Mouse (Mus musculus): ENCODE results near the gene Plekhm2.

Gene Plekhm2

GRCm38 (mm10) chr4:141660884-141661283 is 3.8 kb downstream of the Plekhm2 start:
- DNase-seq (ENCODE audit: low spot score): no peak

GRCm38 (mm10) chr4:141659739-141660138 is 5.0 kb downstream of the Plekhm2 start:
- no peak for DNase-seq (ENCODE audit: low spot score)

GRCm38 (mm10) chr4:141658846-141659484 is 5.7 kb downstream of the Plekhm2 start:
- no peak for DNase-seq (ENCODE audit: low spot score)

GRCm38 (mm10) chr4:141656932-141657331 is 7.8 kb downstream of the Plekhm2 start:
- DNase-seq (ENCODE audit: low spot score): no peak

- DNase-seq (ENCODE audit: low spot score): no peak
Measured at GRCm38 (mm10) chr4:141655908-141656608, 8.6 kb downstream of the Plekhm2 start.

- DNase-seq (ENCODE audit: low spot score): no peak
Measured at GRCm38 (mm10) chr4:141654509-141654908, 10.2 kb downstream of the Plekhm2 start.

GRCm38 (mm10) chr4:141653813-141654212 is 10.9 kb downstream of the Plekhm2 start:
- DNase-seq (ENCODE audit: low spot score): no peak

- no peak for DNase-seq (ENCODE audit: low spot score)
Measured at GRCm38 (mm10) chr4:141653044-141653443, 11.7 kb downstream of the Plekhm2 start.

- no peak for DNase-seq (ENCODE audit: low spot score)
Measured at GRCm38 (mm10) chr4:141651944-141652343, 12.8 kb downstream of the Plekhm2 start.

- no peak for DNase-seq (ENCODE audit: low spot score)
Measured at GRCm38 (mm10) chr4:141651286-141651685, 13.4 kb downstream of the Plekhm2 start.

- DNase-seq (ENCODE audit: low spot score): no peak
Measured at GRCm38 (mm10) chr4:141649244-141649643, 15.5 kb downstream of the Plekhm2 start.

- no peak for DNase-seq (ENCODE audit: low spot score)
Measured at GRCm38 (mm10) chr4:141648262-141648661, 16.4 kb downstream of the Plekhm2 start.

- DNase-seq (ENCODE audit: low spot score): no peak
Measured at GRCm38 (mm10) chr4:141647187-141647586, 17.5 kb downstream of the Plekhm2 start.

- no peak for DNase-seq (ENCODE audit: low spot score)
Measured at GRCm38 (mm10) chr4:141645988-141646387, 18.7 kb downstream of the Plekhm2 start.

GRCm38 (mm10) chr4:141643118-141643855 is 21.4 kb downstream of the Plekhm2 start:
- no peak for DNase-seq (ENCODE audit: low spot score)

- no peak for DNase-seq (ENCODE audit: low spot score)
Measured at GRCm38 (mm10) chr4:141641961-141642811, 22.5 kb downstream of the Plekhm2 start.

GRCm38 (mm10) chr4:141641353-141641771 is 23.3 kb downstream of the Plekhm2 start:
- DNase-seq (ENCODE audit: low spot score): no peak

- no peak for DNase-seq (ENCODE audit: low spot score)
Measured at GRCm38 (mm10) chr4:141639474-141639873, 25.2 kb downstream of the Plekhm2 start.

GRCm38 (mm10) chr4:141636693-141637092 is 28.0 kb downstream of the Plekhm2 start:
- DNase-seq (ENCODE audit: low spot score): no peak

- no peak for DNase-seq (ENCODE audit: low spot score)
Measured at GRCm38 (mm10) chr4:141635991-141636390, 28.7 kb downstream of the Plekhm2 start.

- DNase-seq (ENCODE audit: low spot score): no peak
Measured at GRCm38 (mm10) chr4:141632111-141632873, 32.4 kb downstream of the Plekhm2 start.

All from urinary bladder, postnatal 10 days (tissue).